Mouse (Mus musculus): ENCODE data around the gene Gabpb2.

Gabpb2 gene

GRCm38 (mm10) chr3:95194721-95195135 lies 23.0 kb downstream of the Gabpb2 start:
- no peak for DNase-seq (ENCODE audit: low spot score in 2 of 2)

- no peak for DNase-seq (ENCODE audit: low spot score in 2 of 2)
These were observed 30.8 kb downstream of the Gabpb2 start for GRCm38 (mm10) chr3:95186888-95187287.

- DNase-seq (ENCODE audit: low spot score in 2 of 2), result no peak
These were observed 31.6 kb downstream of the Gabpb2 start for GRCm38 (mm10) chr3:95186100-95186499.

GRCm38 (mm10) chr3:95184796-95185577 lies 32.7 kb downstream of the Gabpb2 start:
- no peak for DNase-seq (ENCODE audit: low spot score in 2 of 2)

GRCm38 (mm10) chr3:95181841-95182240 lies 35.9 kb downstream of the Gabpb2 start:
- no peak for DNase-seq (ENCODE audit: low spot score in 2 of 2)

GRCm38 (mm10) chr3:95179890-95180289 lies 37.8 kb downstream of the Gabpb2 start:
- DNase-seq (ENCODE audit: low spot score in 2 of 2), result no peak

GRCm38 (mm10) chr3:95178948-95179347 lies 38.8 kb downstream of the Gabpb2 start:
- no peak for DNase-seq (ENCODE audit: low spot score in 2 of 2)

GRCm38 (mm10) chr3:95177583-95177982 lies 40.1 kb downstream of the Gabpb2 start:
- no peak for DNase-seq (ENCODE audit: low spot score in 2 of 2)

GRCm38 (mm10) chr3:95176500-95176899 lies 41.2 kb downstream of the Gabpb2 start:
- DNase-seq (ENCODE audit: low spot score in 2 of 2), result no peak

- peak; percentile 84 to 91 for DNase-seq (ENCODE audit: low spot score in 2 of 2)
These were observed 43.6 kb downstream of the Gabpb2 start for GRCm38 (mm10) chr3:95174011-95174592.

GRCm38 (mm10) chr3:95173256-95173949 lies 44.3 kb downstream of the Gabpb2 start:
- DNase-seq (ENCODE audit: low spot score in 2 of 2), result peak; percentile 24 to 32

- DNase-seq (ENCODE audit: low spot score in 2 of 2), result peak in 1 of 2 experiments; percentile 23
These were observed 45.0 kb downstream of the Gabpb2 start for GRCm38 (mm10) chr3:95172526-95173255.

GRCm38 (mm10) chr3:95171105-95171504 lies 46.6 kb downstream of the Gabpb2 start:
- no peak for DNase-seq (ENCODE audit: low spot score in 2 of 2)

GRCm38 (mm10) chr3:95169996-95170395 lies 47.7 kb downstream of the Gabpb2 start:
- DNase-seq (ENCODE audit: low spot score in 2 of 2), result no peak

- DNase-seq (ENCODE audit: low spot score in 2 of 2), result no peak
These were observed 52.9 kb downstream of the Gabpb2 start for GRCm38 (mm10) chr3:95164840-95165239.

- DNase-seq (ENCODE audit: low spot score in 2 of 2), result no peak
These were observed 53.5 kb downstream of the Gabpb2 start for GRCm38 (mm10) chr3:95164256-95164550.

GRCm38 (mm10) chr3:95163419-95164255 lies 54.1 kb downstream of the Gabpb2 start:
- no peak for DNase-seq (ENCODE audit: low spot score in 2 of 2)

GRCm38 (mm10) chr3:95162345-95162628 lies 55.4 kb downstream of the Gabpb2 start:
- no peak for DNase-seq (ENCODE audit: low spot score in 2 of 2)

- DNase-seq (ENCODE audit: low spot score in 2 of 2), result peak in 1 of 2 experiments; percentile 16
These were observed 55.9 kb downstream of the Gabpb2 start for GRCm38 (mm10) chr3:95161618-95162344.

GRCm38 (mm10) chr3:95161041-95161551 lies 56.6 kb downstream of the Gabpb2 start:
- DNase-seq (ENCODE audit: low spot score in 2 of 2), result peak in 1 of 2 experiments; percentile 37
